Mouse (Mus musculus) E14TG2a.4 (cell line): ENCODE measurements around the gene Shisa6.

Experiments used
- CTCF ChIP-seq: conservative IDR thresholded peaks from 2 replicates; pipeline ENCODE4 v1.5.1; 2014; ENCODE audit warnings: low read length
- NANOG ChIP-seq: IDR thresholded peaks from 2 replicates; pipeline ENCODE4 v1.6.1; 2014; ENCODE audit warnings: borderline replicate concordance, low read length, mixed read lengths

DNA sequence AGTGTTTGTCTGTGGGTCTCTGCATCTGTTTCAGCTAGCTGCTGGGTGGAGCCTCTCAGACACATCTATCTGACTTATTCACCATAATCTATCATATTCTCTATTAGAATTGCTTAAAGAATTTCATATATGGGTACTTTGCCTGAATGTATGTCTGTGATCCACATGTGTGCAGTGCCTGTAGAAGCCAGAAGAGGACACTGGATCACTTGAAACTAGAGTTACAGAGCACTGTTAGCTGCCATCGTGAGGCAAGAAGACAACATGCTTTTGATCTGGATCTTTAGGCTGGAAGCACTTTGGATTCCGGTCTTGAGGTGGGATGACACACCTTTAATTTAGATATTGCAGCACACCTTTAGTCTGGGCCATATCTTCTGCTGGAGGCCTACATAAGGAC is 289.2 kb downstream of the Shisa6 start:
- no peak for TF ChIP-seq CTCF
- no peak for TF ChIP-seq NANOG
